Mouse (Mus musculus) C2C12 (cell line): ENCODE measurements around the gene Rex1bd.

Experiments used
- CEBPB ChIP-seq: IDR thresholded peaks from one replicate; pipeline ENCODE4 v1.6.1; 2011; ENCODE audit warnings: low read depth, mild to moderate bottlenecking, control low read depth, moderate library complexity
- CTCF ChIP-seq: IDR thresholded peaks from one replicate; pipeline ENCODE4 v1.5.1; 2011; ENCODE audit not compliant: control insufficient read depth, insufficient read depth, insufficient read length
- FOSL1 ChIP-seq: IDR thresholded peaks from one replicate; pipeline ENCODE4 v1.8.0; 2011; ENCODE audit warnings: mild to moderate bottlenecking, low read length; ENCODE audit not compliant: poor library complexity, insufficient read depth, severe bottlenecking
- MAX ChIP-seq: IDR thresholded peaks from one replicate; pipeline ENCODE4 v1.6.1; 2011; ENCODE audit warnings: mild to moderate bottlenecking, control low read depth
- MYOD1 ChIP-seq: IDR thresholded peaks from one replicate; pipeline ENCODE4 v1.6.1; 2011; ENCODE audit warnings: low read depth; ENCODE audit not compliant: control insufficient read depth, insufficient read length
- MYOG ChIP-seq: IDR thresholded peaks from one replicate; pipeline ENCODE4 v1.6.1; 2011; ENCODE audit not compliant: control insufficient read depth, insufficient read length; ENCODE audit errors: extremely low read depth
- USF1 ChIP-seq: IDR thresholded peaks from one replicate; pipeline ENCODE4 v1.6.1; 2011; ENCODE audit warnings: low read depth, mild to moderate bottlenecking, control low read depth, moderate library complexity

- TF ChIP-seq FOSL1 (no peak), CTCF (no peak), USF1 (no peak), MYOG (no peak), MYOD1 (no peak), MAX (no peak), CEBPB (no peak)
Measured at GRCm38 (mm10) chr8:70546412-70546811, 39.9 kb upstream of the Rex1bd start.
